Mouse (Mus musculus) G1E (cell line): ENCODE measurements around the gene Kcne4.

ENCODE experiments used
- CTCF ChIP-seq: IDR thresholded peaks from 2 replicates; pipeline ENCODE4 v1.5.1; 2012; ENCODE audit warnings: low read depth, low read length, inconsistent platforms, mixed read lengths
- GATA1 ChIP-seq: IDR thresholded peaks from 2 replicates; pipeline ENCODE4 v1.6.1; 2012; ENCODE audit warnings: borderline replicate concordance, low read length, inconsistent platforms, mixed read lengths
- POLR2AphosphoS5 ChIP-seq: IDR thresholded peaks from 2 replicates; pipeline ENCODE4 v1.6.1; 2012; ENCODE audit warnings: low read depth, low read length, inconsistent platforms; ENCODE audit not compliant: insufficient replicate concordance

GRCm38 (mm10) chr1:78864799-78865346, 48.3 kb downstream of the Kcne4 start:
- TF ChIP-seq CTCF (no peak), GATA1 (no peak), POLR2AphosphoS5 (no peak)
